Mouse (Mus musculus) mouse embryonic stem cell (cell line): ENCODE measurements around the gene Tcte1.

Experiments used
- in situ Hi-C, 2 experiments: fragments of 300-500 bp; cut with MboI; formaldehyde crosslinking; loops; 1 replicate in 1 of 2; 3 replicates in 1 of 2; pipeline ENCODE4 v1.14.3; 2019 to 2020; ENCODE audit warnings: low sequenced_read_pairs in 2 of 2, low pct_unique_long_range_greater_than_20kb in 1 of 2, mixed read lengths in 1 of 2; ENCODE audit not compliant: unreplicated experiment in 1 of 2

Tcte1 gene

GRCm38 (mm10) chr17:45573780-45574123 lies 50.5 kb downstream of the Tcte1 start:
- in situ Hi-C loops, result no loop called here

DNA sequence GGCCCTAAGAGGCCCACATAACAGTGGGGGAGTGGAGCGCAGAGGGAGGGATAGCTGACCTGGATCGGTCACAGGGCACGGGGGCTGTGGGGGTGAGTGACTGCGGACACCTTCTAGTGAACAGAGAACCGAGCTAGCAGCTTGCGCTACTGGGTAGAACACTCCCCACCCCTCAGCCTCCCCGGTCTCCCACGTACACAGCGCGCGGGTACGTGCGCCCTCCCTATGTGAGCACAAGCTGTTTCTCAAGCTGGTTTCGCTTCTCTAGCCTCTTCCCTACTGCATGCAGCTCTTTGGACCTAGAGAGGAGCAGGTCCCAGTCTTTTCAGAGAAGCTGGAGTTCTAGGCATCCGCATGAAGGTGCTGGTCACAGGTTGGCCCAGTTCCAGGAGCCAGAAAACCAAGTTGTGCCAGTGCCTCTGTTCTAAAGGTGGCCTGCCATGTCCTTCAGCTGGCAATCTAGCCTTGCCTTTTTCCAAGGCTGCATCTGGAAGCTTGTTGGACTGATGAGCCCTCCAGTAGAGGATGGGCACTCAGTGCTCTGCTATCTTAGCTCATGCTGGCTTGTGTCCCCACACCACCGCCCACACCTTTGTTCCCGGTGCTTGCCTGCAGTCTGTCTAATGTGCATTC lies 51.0 kb downstream of the Tcte1 start:
- in situ Hi-C loops, result no loop called here

- in situ Hi-C loops, result no loop called here
Measured at GRCm38 (mm10) chr17:45575123-45575897, 52.1 kb downstream of the Tcte1 start.

- in situ Hi-C loops, result no loop called here
Measured at GRCm38 (mm10) chr17:45578242-45578641, 55.0 kb downstream of the Tcte1 start.

DNA sequence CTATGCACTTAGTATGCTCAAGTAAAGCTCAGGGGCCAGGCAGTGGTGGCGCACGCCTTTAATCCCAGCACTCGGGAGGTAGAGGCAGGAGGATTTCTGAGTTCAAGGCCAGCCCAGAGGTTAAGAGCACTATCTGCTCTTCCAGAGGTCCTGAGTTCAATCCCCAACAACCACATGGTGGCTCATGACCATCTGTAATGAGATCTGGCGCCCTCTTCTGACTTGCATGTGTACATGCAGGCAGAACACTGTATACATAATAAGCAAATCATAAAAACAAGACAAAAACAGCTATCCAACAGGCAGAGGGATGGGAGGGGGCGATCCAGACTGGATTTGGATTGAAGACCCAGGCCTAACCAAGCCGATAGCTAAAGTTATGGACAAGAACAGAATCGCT lies 55.6 kb downstream of the Tcte1 start:
- in situ Hi-C loops, result no loop called here

DNA sequence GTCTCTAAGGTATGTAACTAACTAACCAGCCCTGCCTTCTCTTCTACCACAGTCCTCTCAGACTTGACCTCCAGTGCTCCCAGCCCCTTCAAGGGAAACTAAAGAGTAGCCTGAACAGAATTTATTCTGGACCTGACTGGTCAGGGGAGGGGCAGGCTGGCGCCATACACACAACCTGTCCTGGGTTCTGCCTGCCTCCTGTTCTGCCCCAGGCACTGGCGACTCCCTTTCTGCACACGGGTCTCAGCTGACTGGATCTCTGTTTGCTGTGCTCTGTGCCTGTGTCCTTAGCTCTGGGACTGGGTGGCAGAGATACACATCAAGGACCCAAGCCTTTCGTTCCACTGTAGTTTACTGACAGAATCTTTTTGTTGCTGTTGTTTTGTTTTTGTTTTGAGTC lies 56.3 kb downstream of the Tcte1 start:
- in situ Hi-C loops, result no loop called here

DNA sequence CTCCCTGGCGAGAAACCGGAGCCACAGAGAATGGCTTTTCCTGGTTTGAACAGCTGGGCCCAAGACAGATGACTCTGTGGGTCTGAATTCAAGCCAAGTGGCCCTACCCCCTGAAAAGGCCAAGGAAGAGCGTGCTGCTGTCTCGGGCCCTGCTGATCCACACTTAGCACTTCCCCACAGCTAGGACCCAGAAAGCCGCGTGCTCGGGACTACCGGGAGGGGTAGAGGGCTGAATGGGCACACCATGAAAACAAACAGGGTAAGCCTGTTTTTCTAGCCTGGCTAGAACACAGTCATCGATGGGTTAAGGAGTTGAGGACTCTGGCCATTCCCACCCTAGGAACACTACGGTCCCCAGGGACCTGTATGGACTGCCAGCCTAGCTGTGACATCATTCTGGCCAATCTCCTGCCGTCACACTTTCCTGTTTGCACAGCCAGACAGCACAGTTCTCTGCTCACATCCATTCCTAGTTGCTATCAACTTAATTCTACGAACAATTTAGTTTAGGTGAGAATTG lies 57.8 kb downstream of the Tcte1 start:
- in situ Hi-C loops, result no loop called here

- in situ Hi-C loops, result no loop called here
Measured at GRCm38 (mm10) chr17:45581567-45581983, 58.3 kb downstream of the Tcte1 start.

- in situ Hi-C loops, result no loop called here
Measured at GRCm38 (mm10) chr17:45582188-45582587, 59.0 kb downstream of the Tcte1 start.

DNA sequence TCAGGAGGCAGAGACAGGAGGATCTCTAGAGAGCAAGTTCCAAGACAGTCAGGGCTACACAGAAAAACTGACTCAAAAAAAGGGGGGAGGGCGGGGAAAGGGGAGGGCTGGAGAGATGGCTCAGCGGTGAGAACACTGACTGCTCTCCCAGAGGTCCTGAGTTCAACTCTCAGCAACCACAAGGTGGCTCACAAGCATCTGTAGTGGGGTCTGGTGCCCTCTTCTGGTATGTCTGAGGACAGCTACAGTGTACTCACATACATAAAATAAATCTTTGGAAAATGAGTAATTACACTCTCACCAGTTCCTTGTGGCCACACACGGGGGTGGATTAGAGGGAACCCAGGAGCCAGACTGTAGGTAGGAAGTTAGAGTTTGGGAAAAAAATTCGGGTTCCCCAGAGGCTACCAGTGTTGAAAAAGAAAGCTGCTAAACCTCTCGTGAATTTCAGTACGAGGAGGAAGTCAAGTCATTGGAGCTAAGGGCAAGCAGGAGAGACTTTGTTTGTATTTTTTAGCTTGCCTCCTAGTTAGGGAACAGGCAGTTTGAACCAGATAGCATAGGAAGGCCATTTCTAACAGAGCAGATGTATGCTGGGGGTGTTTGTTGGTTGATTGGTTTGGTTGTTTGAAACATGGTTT lies 59.6 kb downstream of the Tcte1 start:
- in situ Hi-C loops, result no loop called here

- in situ Hi-C loops, result no loop called here
Measured at GRCm38 (mm10) chr17:45584096-45584896, 61.1 kb downstream of the Tcte1 start.

DNA sequence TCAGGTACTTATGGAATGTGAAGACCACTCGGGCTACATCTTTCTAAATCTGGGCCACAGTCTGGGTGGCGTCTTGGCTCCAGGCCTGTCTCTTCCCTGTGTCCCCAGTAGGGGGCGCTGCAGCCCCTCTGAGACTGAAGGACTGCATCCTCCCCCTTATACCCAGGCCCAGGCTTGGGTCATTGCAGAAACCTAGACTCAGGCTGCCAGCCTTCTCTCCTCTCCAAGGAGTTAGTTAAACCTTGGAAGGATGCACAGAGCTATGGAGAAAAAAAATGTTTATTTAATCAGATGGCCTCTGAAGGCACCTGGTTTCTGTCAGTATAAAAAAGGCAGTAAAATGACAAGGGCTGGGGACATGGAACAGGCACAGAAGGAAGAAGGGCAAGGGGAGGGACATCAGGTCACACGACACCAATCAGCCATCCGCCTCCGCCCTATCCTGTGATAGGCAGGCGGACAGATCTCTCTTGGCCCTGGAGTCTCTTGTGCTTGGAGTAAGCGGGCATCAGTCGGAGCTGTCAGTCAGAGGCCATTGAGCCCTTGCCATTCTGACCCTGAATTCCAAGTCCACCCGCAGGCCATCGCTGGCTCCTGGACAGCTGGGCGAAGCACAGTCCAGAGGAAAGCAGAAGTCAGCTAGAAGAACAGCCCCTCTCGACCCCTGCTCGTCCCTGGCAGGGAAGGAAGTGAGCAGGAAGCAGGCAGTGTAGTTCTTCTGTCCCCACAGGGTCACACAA lies 61.9 kb downstream of the Tcte1 start:
- in situ Hi-C loops, result loop anchor here (5.0 kb wide), 2 partner anchors 42 to 67 kb away; no protein-coding TSS in a partner anchor

GRCm38 (mm10) chr17:45585725-45586448 lies 62.7 kb downstream of the Tcte1 start:
- in situ Hi-C loops, result loop anchor here (5.0 kb wide), 2 partner anchors 41 to 66 kb away; no protein-coding TSS in a partner anchor

- in situ Hi-C loops, result loop anchor here (5.0 kb wide), 2 partner anchors 41 to 66 kb away; no protein-coding TSS in a partner anchor
Measured at GRCm38 (mm10) chr17:45586449-45586837, 63.2 kb downstream of the Tcte1 start.

DNA sequence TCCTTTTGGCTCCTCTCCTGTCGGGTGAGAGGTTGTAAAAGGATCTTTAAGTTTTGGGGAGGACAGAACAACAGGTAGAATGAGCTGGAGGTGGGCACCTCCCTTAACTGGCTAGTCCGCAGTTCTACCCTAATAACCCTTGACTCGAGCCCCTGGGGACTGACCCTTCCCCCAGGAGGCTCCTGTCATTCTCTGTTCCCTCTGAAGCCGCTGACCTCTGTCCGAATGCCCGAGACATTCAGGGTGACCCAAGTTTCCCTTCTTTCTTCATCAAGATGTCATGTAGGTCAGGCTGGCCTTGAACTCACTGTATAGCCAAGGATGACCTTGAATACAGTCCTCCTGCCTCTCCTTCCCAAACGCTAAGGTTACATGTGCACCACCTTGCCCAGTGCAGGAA lies 65.1 kb downstream of the Tcte1 start:
- in situ Hi-C loops, result loop anchor here (5.0 kb wide), 2 partner anchors 39 to 64 kb away; no protein-coding TSS in a partner anchor

DNA sequence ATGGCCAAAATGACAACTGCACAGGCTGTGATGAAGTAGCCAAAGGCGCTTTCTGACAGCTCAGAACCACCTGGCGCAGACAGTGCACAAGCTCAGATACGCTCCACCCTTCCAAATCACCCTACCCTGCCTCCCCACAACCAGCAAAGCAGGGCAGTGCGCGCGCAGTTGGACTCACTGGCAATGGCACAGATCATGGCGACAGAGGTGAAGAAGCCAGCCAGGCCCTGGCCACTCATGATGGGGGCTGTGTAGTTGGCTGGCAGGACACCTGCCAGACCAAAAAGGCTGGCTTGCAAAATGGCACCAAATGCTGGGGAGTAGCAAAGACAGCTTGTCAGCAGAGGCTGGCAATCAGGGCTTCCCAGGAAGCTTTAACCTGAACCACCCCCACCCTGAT lies 66.0 kb downstream of the Tcte1 start:
- in situ Hi-C loops, result loop anchor here (5.0 kb wide), 2 partner anchors 38 to 63 kb away; no protein-coding TSS in a partner anchor

GRCm38 (mm10) chr17:45589844-45590243 lies 66.6 kb downstream of the Tcte1 start:
- in situ Hi-C loops, result loop anchor here (5.0 kb wide), 2 partner anchors 37 to 62 kb away; no protein-coding TSS in a partner anchor
